Mouse (Mus musculus): ENCODE data around the gene Gabrb3. TPM values are rescaled to one million over a fixed set of nuclear protein-coding genes. Genes with fewer than 3 reads are reported as not detected.

The Gabrb3 gene
- polyA plus RNA-seq, 1 experiment from 2014 or later: 0.36 TPM

DNA sequence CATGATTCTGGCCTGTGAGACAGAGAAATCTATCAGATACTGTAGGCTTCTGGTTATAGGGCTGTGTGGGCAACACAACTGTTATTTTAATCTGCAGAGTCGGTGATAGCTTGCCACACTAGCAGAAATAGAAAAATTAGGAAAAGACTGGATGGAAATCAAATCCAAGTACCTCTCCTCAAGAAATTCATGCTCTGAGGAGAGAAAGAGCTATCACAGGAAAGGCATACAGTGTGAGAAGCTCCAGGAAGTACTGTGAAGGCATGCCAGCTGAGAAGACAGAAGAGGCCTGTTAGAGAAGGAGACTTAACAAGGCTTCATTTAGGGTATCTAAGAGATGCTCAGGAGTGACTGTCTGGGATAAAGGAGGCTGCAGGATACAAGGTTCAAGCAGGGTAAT, 3.2 kb downstream of the Gabrb3 start:
- no peak overlapping the region for H3K4me2 ChIP-seq (ENCODE audit: low read depth, low read length)
- no peak for ATAC-seq (ENCODE audit: low read depth)
- H3K27me3 ChIP-seq (ENCODE audit: control insufficient read depth, insufficient read depth, low read depth, low read length): no peaks in the 10 kb centered on the region

DNA sequence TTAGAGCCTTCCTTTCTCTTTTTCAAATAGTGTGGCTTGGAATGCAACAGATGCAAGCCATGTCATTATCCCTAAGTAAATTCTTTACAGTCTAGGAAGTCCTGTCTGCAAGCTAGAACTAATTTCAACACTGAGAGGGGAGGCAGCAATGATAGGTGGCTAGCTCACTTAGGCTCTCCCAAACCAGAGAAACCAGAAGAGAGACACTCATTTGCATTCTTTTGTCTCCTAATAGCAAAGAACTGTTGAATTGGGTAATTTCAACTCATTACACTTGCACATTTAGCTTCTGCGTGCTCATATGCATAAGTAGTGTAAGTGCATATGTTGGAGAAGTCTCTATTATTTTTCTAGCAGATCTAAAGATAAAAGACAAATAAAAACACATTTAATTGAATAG, 28.7 kb downstream of the Gabrb3 start:
- no peak overlapping the region for H3K4me3 ChIP-seq (ENCODE audit: low read length)
- no peaks in the 10 kb centered on the region for H3K27me3 ChIP-seq (ENCODE audit: control insufficient read depth, insufficient read depth, low read depth, low read length)
- no peak overlapping the region for H3K9ac ChIP-seq (ENCODE audit: low read length)
- H3K9me3 ChIP-seq (ENCODE audit: control insufficient read depth, low read length): no peaks in the 10 kb centered on the region
- ATAC-seq (ENCODE audit: low read depth): no peak
- no peak overlapping the region for H3K27ac ChIP-seq (ENCODE audit: low read length)
- WGBS: 71% methylated on average over 1 of the region's 1 CpGs
- H3K4me1 ChIP-seq (replicated peaks; ENCODE audit: control insufficient read depth, insufficient read depth, low read length): no peaks in the 10 kb centered on the region
- no peaks in the 10 kb centered on the region for H3K36me3 ChIP-seq (ENCODE audit: control insufficient read depth, insufficient read depth, low read length)
- H3K4me2 ChIP-seq (ENCODE audit: low read depth, low read length): no peak overlapping the region

More for the DNA sequence above, 3.2 kb downstream of the Gabrb3 start:
- no peak overlapping the region for H3K4me3 ChIP-seq (ENCODE audit: low read length)
- no peak overlapping the region for H3K9ac ChIP-seq (ENCODE audit: low read length)
- WGBS: 82% methylated on average over 1 of the region's 1 CpGs
- no peaks in the 10 kb centered on the region for H3K4me1 ChIP-seq (replicated peaks; ENCODE audit: control insufficient read depth, insufficient read depth, low read length)
- H3K9me3 ChIP-seq (ENCODE audit: control insufficient read depth, low read length): no peaks in the 10 kb centered on the region
- no peaks in the 10 kb centered on the region for H3K36me3 ChIP-seq (ENCODE audit: control insufficient read depth, insufficient read depth, low read length)
- H3K27ac ChIP-seq (ENCODE audit: low read length): no peak overlapping the region

DNA sequence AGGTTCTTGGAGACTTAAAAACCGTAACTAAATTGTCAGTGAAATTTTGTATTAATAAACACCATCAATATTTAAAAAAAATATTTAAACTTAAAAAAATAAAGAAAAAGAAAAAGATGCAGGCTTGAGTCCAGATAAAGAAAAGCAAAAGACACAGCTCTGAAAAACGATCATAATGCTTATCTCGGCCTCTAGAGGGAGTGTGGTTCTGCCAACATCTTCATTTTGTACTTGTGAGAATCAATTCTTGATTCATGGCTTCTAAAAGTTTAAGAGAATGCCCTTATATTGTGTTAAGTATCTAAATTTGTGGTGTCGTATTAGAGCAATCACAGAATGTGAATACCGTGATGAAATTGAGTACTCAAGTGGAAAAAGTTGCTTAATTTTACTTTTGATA, 40.9 kb downstream of the Gabrb3 start:
- H3K36me3 ChIP-seq (ENCODE audit: control insufficient read depth, insufficient read depth, low read length): no peaks in the 10 kb centered on the region
- H3K4me1 ChIP-seq (replicated peaks; ENCODE audit: control insufficient read depth, insufficient read depth, low read length): no peaks in the 10 kb centered on the region
- H3K4me2 ChIP-seq (ENCODE audit: low read depth, low read length): no peak overlapping the region
- H3K27ac ChIP-seq (ENCODE audit: low read length): no peak overlapping the region
- H3K9me3 ChIP-seq (ENCODE audit: control insufficient read depth, low read length): no peaks in the 10 kb centered on the region
- no peak for ATAC-seq (ENCODE audit: low read depth)
- H3K4me3 ChIP-seq (ENCODE audit: low read length): no peak overlapping the region
- H3K9ac ChIP-seq (ENCODE audit: low read length): no peak overlapping the region
- no peaks in the 10 kb centered on the region for H3K27me3 ChIP-seq (ENCODE audit: control insufficient read depth, insufficient read depth, low read depth, low read length)
- 59% methylated on average over 5 of the region's 5 CpGs for WGBS

DNA sequence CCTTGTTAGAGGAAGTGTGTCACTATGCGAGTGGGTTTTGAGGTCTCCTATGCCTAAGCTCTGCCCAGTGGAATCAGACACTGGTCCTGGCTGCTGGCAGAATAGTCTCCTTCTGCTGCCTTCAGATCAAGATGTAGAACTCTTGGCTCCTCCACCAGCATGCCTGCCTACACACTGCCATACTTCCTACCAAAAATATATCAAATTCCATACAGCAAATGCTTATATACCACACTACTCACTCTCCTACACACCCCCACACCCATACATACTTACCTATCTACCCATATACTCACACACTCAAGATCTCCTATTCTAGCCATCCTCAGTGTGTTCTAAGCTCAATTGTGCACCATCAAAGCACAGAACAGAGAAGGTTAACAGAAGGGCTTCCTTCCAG, 51.8 kb downstream of the Gabrb3 start:
- no peaks in the 10 kb centered on the region for H3K9me3 ChIP-seq (ENCODE audit: control insufficient read depth, low read length)
- no peak overlapping the region for H3K4me3 ChIP-seq (ENCODE audit: low read length)
- no peaks in the 10 kb centered on the region for H3K27me3 ChIP-seq (ENCODE audit: control insufficient read depth, insufficient read depth, low read depth, low read length)
- no peak overlapping the region for H3K27ac ChIP-seq (ENCODE audit: low read length)
- no peak for ATAC-seq (ENCODE audit: low read depth)
- H3K4me1 ChIP-seq (replicated peaks; ENCODE audit: control insufficient read depth, insufficient read depth, low read length): no peaks in the 10 kb centered on the region
- no peaks in the 10 kb centered on the region for H3K36me3 ChIP-seq (ENCODE audit: control insufficient read depth, insufficient read depth, low read length)
- 88% methylated on average over 1 of the region's 1 CpGs for WGBS
- no peak overlapping the region for H3K9ac ChIP-seq (ENCODE audit: low read length)
- no peak overlapping the region for H3K4me2 ChIP-seq (ENCODE audit: low read depth, low read length)

- no peak overlapping the region for H3K27ac ChIP-seq (ENCODE audit: low read length)
- no peak overlapping the region for H3K9ac ChIP-seq (ENCODE audit: low read length)
- 67% methylated on average over 4 of the region's 4 CpGs for WGBS
- no peaks in the 10 kb centered on the region for H3K4me1 ChIP-seq (replicated peaks; ENCODE audit: control insufficient read depth, insufficient read depth, low read length)
- no peak overlapping the region for H3K4me3 ChIP-seq (ENCODE audit: low read length)
- H3K4me2 ChIP-seq (ENCODE audit: low read depth, low read length): no peak overlapping the region
- no peaks in the 10 kb centered on the region for H3K36me3 ChIP-seq (ENCODE audit: control insufficient read depth, insufficient read depth, low read length)
- no peak for ATAC-seq (ENCODE audit: low read depth)
- no peaks in the 10 kb centered on the region for H3K27me3 ChIP-seq (ENCODE audit: control insufficient read depth, insufficient read depth, low read depth, low read length)
- H3K9me3 ChIP-seq (ENCODE audit: control insufficient read depth, low read length): no peaks in the 10 kb centered on the region
Observed at GRCm38 (mm10) chr7:57473811-57474525, 54.5 kb downstream of the Gabrb3 start.

DNA sequence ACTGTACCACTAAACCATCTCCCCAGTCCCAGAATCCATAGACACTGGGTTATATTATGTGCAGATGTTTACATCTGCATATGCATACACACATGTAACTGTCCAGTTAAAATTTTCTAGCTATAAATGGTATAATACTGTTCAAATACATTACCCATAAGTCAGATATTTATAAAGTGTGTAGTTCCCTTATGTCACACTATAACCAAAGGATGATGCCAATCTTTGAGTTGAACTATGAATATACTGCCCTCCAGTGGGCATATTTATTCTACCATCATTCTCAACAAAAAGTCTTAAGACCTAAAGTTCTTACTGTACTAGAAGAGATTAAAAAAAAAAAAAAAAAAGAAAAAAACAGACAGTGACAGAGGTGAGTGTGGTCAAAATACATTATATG, 63.4 kb downstream of the Gabrb3 start:
- Histone ChIP-seq H3K9me3 (ENCODE audit: control insufficient read depth, low read length) (no peaks in the 10 kb centered on the region), H3K27me3 (ENCODE audit: control insufficient read depth, insufficient read depth, low read depth, low read length) (no peaks in the 10 kb centered on the region), H3K4me3 (ENCODE audit: low read length) (no peak overlapping the region), H3K36me3 (ENCODE audit: control insufficient read depth, insufficient read depth, low read length) (no peaks in the 10 kb centered on the region), H3K9ac (ENCODE audit: low read length) (no peak overlapping the region), H3K27ac (ENCODE audit: low read length) (no peak overlapping the region), H3K4me1 (replicated peaks; ENCODE audit: control insufficient read depth, insufficient read depth, low read length) (no peaks in the 10 kb centered on the region), H3K4me2 (ENCODE audit: low read depth, low read length) (no peak overlapping the region)
- no peak for ATAC-seq (ENCODE audit: low read depth)

GRCm38 (mm10) chr7:57486907-57487306, 67.4 kb downstream of the Gabrb3 start:
- 58% methylated on average over 6 of the region's 6 CpGs for WGBS
- H3K4me1 ChIP-seq (replicated peaks; ENCODE audit: control insufficient read depth, insufficient read depth, low read length): no peaks in the 10 kb centered on the region
- no peak overlapping the region for H3K4me2 ChIP-seq (ENCODE audit: low read depth, low read length)

DNA sequence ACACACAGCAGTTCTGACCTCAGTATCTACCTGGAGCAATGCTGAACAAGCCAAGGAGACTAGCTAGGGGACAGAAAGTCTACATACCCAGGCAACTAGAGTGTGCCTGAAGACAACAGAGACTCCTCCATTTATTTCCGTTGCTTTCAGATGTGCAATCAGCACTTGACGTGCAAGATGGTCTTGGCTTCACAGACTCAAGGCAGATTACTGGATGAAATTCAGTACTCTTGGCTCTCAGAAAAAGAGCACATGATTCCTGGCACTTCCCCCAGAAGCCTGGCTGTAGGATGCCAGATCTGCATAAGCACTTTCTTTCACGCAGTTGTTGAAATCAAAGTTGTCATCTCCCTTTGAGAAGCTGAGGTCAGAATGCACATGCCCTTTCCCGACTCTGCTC, 72.3 kb downstream of the Gabrb3 start:
- Histone ChIP-seq H3K9ac (ENCODE audit: low read length) (no peak overlapping the region), H3K27ac (ENCODE audit: low read length) (no peak overlapping the region), H3K4me2 (ENCODE audit: low read depth, low read length) (no peak overlapping the region), H3K4me3 (ENCODE audit: low read length) (no peak overlapping the region), H3K36me3 (ENCODE audit: control insufficient read depth, insufficient read depth, low read length) (no peaks in the 10 kb centered on the region), H3K27me3 (ENCODE audit: control insufficient read depth, insufficient read depth, low read depth, low read length) (no peaks in the 10 kb centered on the region), H3K4me1 (replicated peaks; ENCODE audit: control insufficient read depth, insufficient read depth, low read length) (no peaks in the 10 kb centered on the region), H3K9me3 (ENCODE audit: control insufficient read depth, low read length) (no peaks in the 10 kb centered on the region)
- no peak for ATAC-seq (ENCODE audit: low read depth)
- 70% methylated on average over 4 of the region's 4 CpGs for WGBS

More at GRCm38 (mm10) chr7:57486907-57487306, 67.4 kb downstream of the Gabrb3 start:
- H3K27me3 ChIP-seq (ENCODE audit: control insufficient read depth, insufficient read depth, low read depth, low read length): no peaks in the 10 kb centered on the region
- H3K9me3 ChIP-seq (ENCODE audit: control insufficient read depth, low read length): no peaks in the 10 kb centered on the region
- no peak overlapping the region for H3K4me3 ChIP-seq (ENCODE audit: low read length)
- H3K9ac ChIP-seq (ENCODE audit: low read length): no peak overlapping the region
- no peak for ATAC-seq (ENCODE audit: low read depth)
- H3K27ac ChIP-seq (ENCODE audit: low read length): no peak overlapping the region
- H3K36me3 ChIP-seq (ENCODE audit: control insufficient read depth, insufficient read depth, low read length): no peaks in the 10 kb centered on the region

DNA sequence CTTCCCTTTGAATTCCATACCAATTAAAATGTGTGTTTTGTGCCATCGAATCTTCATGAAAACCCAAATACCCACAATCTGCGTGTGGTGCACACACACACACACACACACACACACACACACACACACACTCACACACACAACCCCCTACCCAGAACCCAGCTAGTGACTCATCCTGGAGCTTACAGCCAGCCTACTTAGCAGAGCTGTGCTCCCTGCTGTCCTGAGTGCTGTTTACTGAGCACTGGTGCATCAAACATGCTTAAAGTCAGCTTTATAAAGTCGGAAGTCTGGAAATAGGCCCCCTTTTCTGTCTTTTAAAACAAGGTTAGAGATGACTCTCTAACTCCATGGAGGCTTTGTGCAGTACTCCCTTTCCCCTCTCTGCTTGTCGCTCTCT, 83.3 kb downstream of the Gabrb3 start:
- Histone ChIP-seq H3K4me3 (ENCODE audit: low read length) (no peak overlapping the region), H3K27me3 (ENCODE audit: control insufficient read depth, insufficient read depth, low read depth, low read length) (peaks cover 9% of the 10 kb centered on the region), H3K9me3 (ENCODE audit: control insufficient read depth, low read length) (no peaks in the 10 kb centered on the region), H3K4me1 (replicated peaks; ENCODE audit: control insufficient read depth, insufficient read depth, low read length) (no peaks in the 10 kb centered on the region), H3K4me2 (ENCODE audit: low read depth, low read length) (no peak overlapping the region), H3K36me3 (ENCODE audit: control insufficient read depth, insufficient read depth, low read length) (no peaks in the 10 kb centered on the region), H3K9ac (ENCODE audit: low read length) (no peak overlapping the region), H3K27ac (ENCODE audit: low read length) (no peak overlapping the region)
- ATAC-seq (ENCODE audit: low read depth): no peak
- WGBS: 76% methylated on average over 4 of the region's 4 CpGs

Data from lung, embryonic 16.5 days (tissue).